Mouse (Mus musculus) heart, postnatal 0 days (tissue): ENCODE results near the gene Hivep2. TPM values are rescaled to one million over a fixed set of nuclear protein-coding genes. Genes with fewer than 3 reads are reported as not detected.

Source experiments
- ATAC-seq: fragments of 200-750 bp; cut with Nextera tagmentation; 2 replicates; pipeline ENCODE4 v1.8.0; 2017; ENCODE audit warnings: low read depth, moderate number of reproducible peaks, moderate library complexity; ENCODE audit not compliant: insufficient read depth
- DNase-seq: peaks from one replicate; pipeline ENCODE4 v3.0.0-alpha.2; 2016; ENCODE audit warnings: low spot score
- H3K27ac ChIP-seq: fragments of 300-500 bp; sonication (generic); 2 replicates; pipeline ENCODE4 v1.5.1; 2014; ENCODE audit warnings: low read depth, mild to moderate bottlenecking
- H3K27me3 ChIP-seq: fragments of 300-500 bp; sonication (generic); 2 replicates; pipeline ENCODE4 v1.6.1; 2014; ENCODE audit warnings: low read length, mixed read lengths; ENCODE audit not compliant: control insufficient read depth, insufficient read depth
- H3K36me3 ChIP-seq: fragments of 300-500 bp; sonication (generic); replicated peaks from 2 replicates; pipeline ENCODE4 v1.6.1; 2014; ENCODE audit warnings: low read length, mixed read lengths; ENCODE audit not compliant: control insufficient read depth, insufficient read depth
- H3K4me1 ChIP-seq: fragments of 300-500 bp; sonication (generic); 2 replicates; pipeline ENCODE4 v1.6.1; 2014; ENCODE audit warnings: antibody characterized with exemption; ENCODE audit not compliant: control insufficient read depth, insufficient read depth
- H3K4me2 ChIP-seq: fragments of 300-500 bp; sonication (generic); 2 replicates; pipeline ENCODE4 v1.6.1; 2014; ENCODE audit warnings: low read depth, mild to moderate bottlenecking, low read length, moderate library complexity
- H3K4me3 ChIP-seq: fragments of 300-500 bp; sonication (generic); 2 replicates; pipeline ENCODE4 v1.5.1; 2014; ENCODE audit warnings: low read depth, low read length
- H3K9ac ChIP-seq: fragments of 300-500 bp; sonication (generic); replicated peaks from 2 replicates; pipeline ENCODE4 v1.6.1; 2014; ENCODE audit warnings: low read depth, low read length, mixed read lengths
- H3K9me3 ChIP-seq: fragments of 300-500 bp; sonication (generic); replicated peaks from 2 replicates; pipeline ENCODE4 v1.6.1; 2016; ENCODE audit warnings: low read length; ENCODE audit not compliant: control insufficient read depth
- CTCF ChIP-seq: IDR thresholded peaks from 2 replicates; pipeline ENCODE4 v1.5.1; 2016; ENCODE audit warnings: antibody characterized with exemption, control low read depth, low read depth
- EP300 ChIP-seq: IDR thresholded peaks from 2 replicates; pipeline ENCODE4 v1.6.1; 2016; ENCODE audit warnings: antibody characterized with exemption, low read depth
- WGBS: fragments of 180-500 bp; shearing (Covaris S2); extraction: QIAGEN DNeasy Blood & Tissue Kit; methylation state at CpG from one replicate; pipeline ENCODE4 v1.1.7; 2014; 5-methylcytosine and 5-hydroxymethylcytosine counted together
- polyA plus RNA-seq: library from polyadenylated mRNA; unstranded; fragments of >200 nt; fragmentation: Nextera tagmentation; extraction: Ambion mirVana; gene quantifications from 2 replicates; pipeline ENCODE4 v1.2.1, GENCODE M21; 2015
- total RNA-seq: library from RNA; depleted of rRNA; stranded (reverse); fragments of >200 nt; gene quantifications from 2 replicates; pipeline ENCODE4 v1.2.3, GENCODE M21; 2014; ENCODE audit warnings: low replicate concordance

Hivep2 gene
- total and polyA plus RNA-seq, 2 experiments from 2014 or later = 3.7 to 11.6 TPM

GRCm38 (mm10) chr10:14138663-14139062, 172.8 kb downstream of the Hivep2 start:
- Histone ChIP-seq H3K9ac (no peak overlapping the region), H3K4me2 (no peak overlapping the region), H3K4me3 (no peak overlapping the region), H3K27me3 (no peaks in the 10 kb centered on the region), H3K27ac (no peak overlapping the region), H3K4me1 (no peaks in the 10 kb centered on the region), H3K36me3 (peaks cover 61% of the 10 kb centered on the region), H3K9me3 (no peaks in the 10 kb centered on the region)
- TF ChIP-seq EP300 = no peak
- TF ChIP-seq CTCF = no peak
- ATAC-seq (no peak), DNase-seq (no peak)
- 86% methylated on average over 3 of the region's 3 CpGs for WGBS

- no peak overlapping the region for H3K9ac ChIP-seq
- DNase-seq (no peak), ATAC-seq (no peak)
- no peaks in the 10 kb centered on the region for H3K9me3 ChIP-seq
- no peak overlapping the region for H3K27ac ChIP-seq
- H3K36me3 ChIP-seq = peaks cover 77% of the 10 kb centered on the region
- H3K4me3 ChIP-seq = no peak overlapping the region
- H3K4me1 ChIP-seq = no peaks in the 10 kb centered on the region
- TF ChIP-seq EP300 (no peak), CTCF (no peak)
- no peak overlapping the region for H3K4me2 ChIP-seq
- no peaks in the 10 kb centered on the region for H3K27me3 ChIP-seq
- 83% methylated on average over 3 of the region's 3 CpGs for WGBS
Observed at GRCm38 (mm10) chr10:14144840-14145239, 179.0 kb downstream of the Hivep2 start.

GRCm38 (mm10) chr10:14164829-14165228, 199.0 kb downstream of the Hivep2 start:
- no peaks in the 10 kb centered on the region for H3K36me3 ChIP-seq
- ATAC-seq (no peak), DNase-seq (no peak)
- H3K4me2 ChIP-seq = no peak overlapping the region
- H3K9ac ChIP-seq = no peak overlapping the region
- H3K4me3 ChIP-seq = no peak overlapping the region
- H3K4me1 ChIP-seq = peaks cover 4% of the 10 kb centered on the region; the same call in 1 of the 2 replicates
- no peak overlapping the region for H3K27ac ChIP-seq
- WGBS = 53% methylated on average over 7 of the region's 7 CpGs
- no peaks in the 10 kb centered on the region for H3K27me3 ChIP-seq
- TF ChIP-seq CTCF = no peak
- H3K9me3 ChIP-seq = no peaks in the 10 kb centered on the region

- Histone ChIP-seq H3K4me2 (no peak overlapping the region), H3K27ac (0 out of 2 replicates have a peak overlapping the region, but pooled peaks have one; percentile 30), H3K36me3 (no peaks in the 10 kb centered on the region), H3K4me1 (peaks cover 4% of the 10 kb centered on the region; the same call in 1 of the 2 replicates), H3K9me3 (no peaks in the 10 kb centered on the region), H3K27me3 (no peaks in the 10 kb centered on the region), H3K9ac (no peak overlapping the region), H3K4me3 (no peak overlapping the region)
- WGBS = 28% methylated on average over 6 of the region's 6 CpGs
- TF ChIP-seq CTCF (no peak), EP300 (no peak)
- DNase-seq (no peak), ATAC-seq (no peak)
Observed at GRCm38 (mm10) chr10:14168197-14168844, 202.4 kb downstream of the Hivep2 start.

GRCm38 (mm10) chr10:14168869-14169566, 203.1 kb downstream of the Hivep2 start:
- H3K9ac ChIP-seq = no peak overlapping the region
- TF ChIP-seq EP300 (no peak), CTCF (no peak)
- no peak overlapping the region for H3K27ac ChIP-seq
- H3K4me3 ChIP-seq = no peak overlapping the region
- H3K4me2 ChIP-seq = no peak overlapping the region
- ATAC-seq = no peak
- H3K27me3 ChIP-seq = no peaks in the 10 kb centered on the region
- H3K36me3 ChIP-seq = no peaks in the 10 kb centered on the region
- peaks cover 4% of the 10 kb centered on the region; the same call in 1 of the 2 replicates for H3K4me1 ChIP-seq
- 58% methylated on average over 5 of the region's 5 CpGs for WGBS
- no peaks in the 10 kb centered on the region for H3K9me3 ChIP-seq
- DNase-seq = no peak
